Mouse (Mus musculus) heart, embryonic 14.5 days (tissue): Measurements from ENCODE around the gene Mrpl40. TPM values are rescaled to one million over a fixed set of nuclear protein-coding genes. Genes with fewer than 3 reads are reported as not detected.
"Not testable (repeated sequence)": the region's sequence is repeated elsewhere in the genome, so short reads cannot be mapped to it uniquely, and the experiment has no call there.

Experiments
- ATAC-seq: fragments of 200-750 bp; cut with Nextera tagmentation; 2 replicates; pipeline ENCODE4 v1.8.0; 2017; ENCODE audit warnings: low read depth, moderate TSS enrichment; ENCODE audit not compliant: insufficient number of reproducible peaks, insufficient read depth, low FRiP score
- H3K27ac ChIP-seq, 2 experiments: fragments of 200-500 bp in 1 of 2; fragments of 300-500 bp in 1 of 2; sonication (generic) in 1 of 2; replicated peaks in 1 of 2; 2 replicates each; pipeline ENCODE4 v1.5.1; 2012 to 2014; ENCODE audit warnings: low read depth in 2 of 2, low read length in 2 of 2, control low read depth in 1 of 2, mild to moderate bottlenecking in 1 of 2, mixed read lengths in 1 of 2; ENCODE audit not compliant: control insufficient read depth in 1 of 2, insufficient read depth in 1 of 2
- H3K27me3 ChIP-seq: fragments of 300-500 bp; sonication (generic); 2 replicates; pipeline ENCODE4 v1.6.1; 2014; ENCODE audit warnings: mild to moderate bottlenecking, low read length, control low read depth; ENCODE audit not compliant: control insufficient read depth, insufficient read depth
- H3K36me3 ChIP-seq: fragments of 300-500 bp; sonication (generic); 2 replicates; pipeline ENCODE4 v1.6.1; 2014; ENCODE audit warnings: mild to moderate bottlenecking, control low read depth, low read length, mixed read lengths; ENCODE audit not compliant: control insufficient read depth, insufficient read depth
- H3K4me1 ChIP-seq, 2 experiments: fragments of 200-500 bp in 1 of 2; fragments of 300-500 bp in 1 of 2; sonication (generic) in 1 of 2; 2 replicates each; pipeline ENCODE4 v1.6.1; 2012 to 2014; ENCODE audit warnings: low read length in 2 of 2, control low read depth in 1 of 2, mixed read lengths in 1 of 2; ENCODE audit not compliant: control insufficient read depth in 2 of 2, insufficient read depth in 2 of 2
- H3K4me2 ChIP-seq: fragments of 300-500 bp; sonication (generic); 2 replicates; pipeline ENCODE4 v1.6.1; 2014; ENCODE audit warnings: mild to moderate bottlenecking, low read length
- H3K4me3 ChIP-seq, 2 experiments: fragments of 200-500 bp in 1 of 2; fragments of 300-500 bp in 1 of 2; sonication (generic) in 1 of 2; 2 replicates each; pipeline ENCODE4 v1.5.1; 2012 to 2014; ENCODE audit warnings: low read length in 2 of 2, mild to moderate bottlenecking in 2 of 2, control low read depth in 1 of 2, low read depth in 1 of 2, moderate library complexity in 1 of 2; ENCODE audit not compliant: control insufficient read depth in 1 of 2, insufficient read depth in 1 of 2
- H3K9ac ChIP-seq: fragments of 300-500 bp; sonication (generic); 2 replicates; pipeline ENCODE4 v1.6.1; 2014; ENCODE audit warnings: mild to moderate bottlenecking, low read length
- H3K9me3 ChIP-seq: fragments of 300-500 bp; sonication (generic); 2 replicates; pipeline ENCODE4 v1.6.1; 2016; ENCODE audit warnings: low read length, control low read depth; ENCODE audit not compliant: control insufficient read depth
- WGBS: fragments of 180-500 bp; shearing (Covaris S2); extraction: QIAGEN DNeasy Blood & Tissue Kit; methylation state at CpG from one replicate; pipeline ENCODE4 v1.1.7; 2014; 5-methylcytosine and 5-hydroxymethylcytosine counted together
- polyA plus RNA-seq: library from polyadenylated mRNA; unstranded; fragments of >200 nt; fragmentation: Nextera tagmentation; extraction: Ambion mirVana; gene quantifications from 2 replicates; pipeline ENCODE4 v1.2.1, GENCODE M21; 2014

The Mrpl40 gene
- polyA plus RNA-seq, 1 experiment from 2014 or later: 90.5 TPM

DNA sequence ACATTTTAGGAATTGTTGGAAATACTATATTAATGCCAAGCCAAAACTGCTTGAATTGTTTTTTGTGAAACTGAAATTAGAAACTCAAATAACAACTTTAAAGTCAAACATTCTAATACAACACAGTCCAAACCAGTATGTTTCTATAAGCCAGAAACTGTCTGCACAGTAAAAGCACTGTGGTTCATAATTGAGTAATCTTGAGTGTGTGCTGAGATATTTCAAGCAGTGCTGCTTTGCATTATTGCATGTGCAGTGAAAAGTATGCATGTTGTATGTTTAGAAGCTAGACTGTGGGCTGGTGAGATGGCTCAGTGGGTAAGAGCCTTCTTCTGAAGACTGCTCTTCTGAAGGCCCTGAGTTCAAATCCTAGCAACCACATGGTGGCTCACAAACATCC, 7.4 kb upstream of the Mrpl40 start:
- no peak overlapping the region for H3K4me3 ChIP-seq
- H3K36me3 ChIP-seq: peaks cover 9% of the 10 kb centered on the region; the same call in 1 of the 2 replicates
- no peak overlapping the region for H3K27ac ChIP-seq
- no peak for ATAC-seq
- no peak overlapping the region for H3K4me2 ChIP-seq
- H3K9me3 ChIP-seq: no peaks in the 10 kb centered on the region
- H3K27me3 ChIP-seq: no peaks in the 10 kb centered on the region
- no peak overlapping the region for H3K9ac ChIP-seq
- peaks cover 0 to 8% of the 10 kb centered on the region in 2 experiments; a peak in 1 of 4 replicates for H3K4me1 ChIP-seq

DNA sequence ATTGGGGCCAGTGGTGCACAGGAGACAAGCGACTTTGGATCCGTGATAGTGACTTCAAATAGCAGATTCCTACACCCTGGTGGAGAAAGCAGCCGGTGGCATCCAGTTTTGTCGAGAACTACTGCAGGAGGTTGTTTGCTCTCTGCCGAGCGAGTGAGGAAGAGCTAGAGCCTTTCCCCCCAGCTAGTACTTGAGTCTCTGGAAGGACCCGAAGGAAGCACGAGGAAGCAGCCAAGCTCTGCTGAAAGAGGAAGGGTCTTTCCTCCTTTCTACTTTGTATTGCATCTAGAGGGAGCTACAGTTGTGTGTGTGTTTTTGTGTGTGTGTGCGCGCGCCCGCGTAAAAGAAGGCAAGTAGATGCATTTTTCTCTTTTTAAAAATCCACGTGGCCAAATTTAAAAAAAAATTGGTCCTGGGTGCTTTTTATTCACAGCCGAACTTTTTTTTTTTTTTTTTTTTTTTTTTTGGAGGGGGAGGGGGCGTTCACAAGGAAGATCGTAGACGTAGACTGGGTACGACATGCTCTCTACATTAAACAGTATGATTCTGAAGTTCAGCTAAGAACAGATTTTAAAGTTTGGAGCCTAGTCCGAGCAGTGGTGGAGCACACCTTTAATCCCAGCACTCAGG, 1.5 kb upstream of the Mrpl40 start:
- Histone ChIP-seq H3K36me3 (peaks cover 26% of the 10 kb centered on the region), H3K27ac (peak overlapping the region; percentile 90 to 94), H3K9me3 (no peaks in the 10 kb centered on the region), H3K9ac (peak overlapping the region; percentile 92), H3K4me1 (peaks cover 0 to 5% of the 10 kb centered on the region in 2 experiments; a peak in 2 of 4 replicates), H3K27me3 (no peaks in the 10 kb centered on the region), H3K4me3 (peak overlapping the region; percentile 88 to 94), H3K4me2 (peak overlapping the region; percentile 82)
- 28% methylated on average over 20 of the region's 20 CpGs for WGBS
- ATAC-seq: no peak

DNA sequence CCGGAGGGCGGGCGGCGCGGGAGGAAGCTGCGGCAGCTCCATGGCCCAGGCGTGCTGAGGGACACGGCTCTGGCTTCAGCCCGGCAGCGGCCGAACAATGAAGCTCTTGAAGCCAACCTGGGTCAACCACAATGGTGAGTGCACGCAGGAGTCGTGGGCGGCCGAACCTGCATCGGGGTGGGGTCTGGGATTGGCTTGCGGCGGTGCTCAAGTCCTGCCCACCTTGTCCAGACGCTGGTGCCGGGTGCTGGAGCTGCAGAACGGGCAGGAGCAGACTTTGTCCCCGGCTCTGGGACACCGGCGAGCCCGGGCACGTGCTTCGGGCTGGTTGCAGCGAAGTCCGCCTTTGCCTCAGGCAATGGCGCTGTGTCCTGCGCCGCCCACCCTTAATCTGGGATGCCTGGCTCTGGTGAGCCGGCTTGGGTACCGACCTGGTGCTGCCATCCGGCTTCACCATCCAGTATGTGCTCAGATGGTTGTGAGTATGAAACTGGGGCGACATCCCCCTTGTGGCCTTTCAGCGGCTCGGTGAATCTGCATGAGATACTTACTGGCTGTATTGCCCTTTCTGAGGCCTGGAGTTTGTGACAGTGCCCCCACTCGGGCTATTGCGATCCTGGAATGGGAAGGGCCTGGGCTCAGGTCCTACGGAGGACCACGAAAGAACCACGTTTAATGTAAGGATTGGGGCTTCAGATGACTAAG, 876 bp upstream of the Mrpl40 start:
- peaks cover 0 to 5% of the 10 kb centered on the region in 2 experiments; a peak in 2 of 4 replicates for H3K4me1 ChIP-seq
- H3K9ac ChIP-seq: peak overlapping the region; percentile 92
- no peaks in the 10 kb centered on the region for H3K27me3 ChIP-seq
- no peaks in the 10 kb centered on the region for H3K9me3 ChIP-seq
- H3K27ac ChIP-seq: peak overlapping the region; percentile 90 to 94
- H3K36me3 ChIP-seq: peaks cover 32% of the 10 kb centered on the region
- under 1% methylated on average over 43 of the region's 43 CpGs for WGBS
- H3K4me3 ChIP-seq: peak overlapping the region; percentile 88 to 94
- peak; percentile 11 for ATAC-seq
- peak overlapping the region; percentile 82 for H3K4me2 ChIP-seq

DNA sequence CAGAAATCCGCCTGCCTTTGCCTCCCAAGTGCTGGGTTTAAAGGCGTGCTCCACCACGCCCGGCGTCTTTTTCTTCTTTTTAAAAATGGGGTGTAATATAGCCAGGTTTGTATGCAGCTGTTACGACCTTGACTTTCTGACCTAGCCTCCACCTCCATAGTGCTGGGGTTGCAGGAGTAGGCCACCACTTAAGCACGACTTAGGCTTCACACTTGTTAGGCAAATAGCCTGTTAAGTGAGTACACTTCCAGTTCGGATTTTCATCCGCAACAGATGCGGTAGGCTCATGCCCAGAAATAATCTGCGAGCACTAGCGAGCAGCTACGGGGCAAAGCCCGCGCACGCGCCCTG, 596 bp downstream of the Mrpl40 start:
- no peak; the same call in 1 of the 2 replicates for ATAC-seq

DNA sequence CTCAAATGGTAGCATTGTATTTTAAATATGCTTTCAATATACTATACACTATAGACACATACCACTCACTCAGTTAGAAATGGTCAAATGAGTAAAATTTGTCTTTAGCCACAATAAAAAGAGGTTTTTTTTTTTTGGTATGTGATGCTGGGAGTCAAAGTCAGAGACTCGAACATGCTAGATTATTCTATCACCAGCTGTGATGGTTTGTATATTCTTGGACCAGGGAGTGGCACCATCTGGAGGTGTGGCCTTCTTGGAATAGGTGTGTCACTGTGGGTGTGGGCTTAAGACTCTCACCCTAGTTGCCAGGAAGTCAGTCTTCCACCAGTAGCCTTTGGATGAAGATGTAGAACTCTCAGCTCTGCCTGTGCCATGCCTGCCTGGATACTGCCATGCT, 6.2 kb downstream of the Mrpl40 start:
- H3K9me3 ChIP-seq, H3K4me1 ChIP-seq, H3K4me2 ChIP-seq, H3K9ac ChIP-seq, ATAC-seq, H3K4me3 ChIP-seq, H3K27ac ChIP-seq, H3K27me3 ChIP-seq: not testable (repeated sequence)
- WGBS: 76% methylated on average over 1 of the region's 1 CpGs
- peaks cover 45% of the 10 kb centered on the region for H3K36me3 ChIP-seq

More for the DNA sequence above, 596 bp downstream of the Mrpl40 start:
- 1% methylated on average over 17 of the region's 17 CpGs for WGBS
- Histone ChIP-seq H3K4me1 (peaks cover 0 to 5% of the 10 kb centered on the region in 2 experiments; a peak in 2 of 4 replicates), H3K27me3 (no peaks in the 10 kb centered on the region), H3K9me3 (no peaks in the 10 kb centered on the region), H3K27ac (peak overlapping the region; percentile 90 to 92), H3K36me3 (peaks cover 42% of the 10 kb centered on the region), H3K4me3 (peak overlapping the region; percentile 88 to 94), H3K4me2 (peak overlapping the region; percentile 82), H3K9ac (peak overlapping the region; percentile 92)

DNA sequence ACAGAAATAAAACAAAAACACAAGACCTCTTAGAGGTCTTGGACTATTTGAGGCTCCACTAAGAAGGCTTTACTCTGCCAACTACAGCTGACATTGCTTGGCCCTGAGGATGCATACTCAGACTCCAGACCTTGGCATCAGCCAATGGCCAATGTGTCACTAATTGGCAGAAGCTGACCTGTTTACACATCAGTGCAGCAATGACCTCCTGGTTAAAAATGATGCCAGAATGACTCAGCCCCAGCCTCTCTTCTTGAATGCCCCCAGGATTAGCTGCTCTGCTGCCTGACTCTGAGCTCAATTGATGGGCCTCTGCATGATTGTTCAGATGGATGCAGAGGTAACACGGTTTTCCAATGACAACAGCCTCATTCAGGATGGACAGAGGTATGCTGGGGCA, 16.5 kb downstream of the Mrpl40 start:
- H3K4me2 ChIP-seq: no peak overlapping the region
- H3K36me3 ChIP-seq: no peaks in the 10 kb centered on the region
- H3K27me3 ChIP-seq: no peaks in the 10 kb centered on the region
- no peaks in the 10 kb centered on the region for H3K4me1 ChIP-seq
- H3K27ac ChIP-seq: no peak overlapping the region
- H3K9ac ChIP-seq: no peak overlapping the region
- ATAC-seq: no peak
- H3K4me3 ChIP-seq: no peak overlapping the region
- 57% methylated on average over 1 of the region's 1 CpGs for WGBS
- no peaks in the 10 kb centered on the region for H3K9me3 ChIP-seq

DNA sequence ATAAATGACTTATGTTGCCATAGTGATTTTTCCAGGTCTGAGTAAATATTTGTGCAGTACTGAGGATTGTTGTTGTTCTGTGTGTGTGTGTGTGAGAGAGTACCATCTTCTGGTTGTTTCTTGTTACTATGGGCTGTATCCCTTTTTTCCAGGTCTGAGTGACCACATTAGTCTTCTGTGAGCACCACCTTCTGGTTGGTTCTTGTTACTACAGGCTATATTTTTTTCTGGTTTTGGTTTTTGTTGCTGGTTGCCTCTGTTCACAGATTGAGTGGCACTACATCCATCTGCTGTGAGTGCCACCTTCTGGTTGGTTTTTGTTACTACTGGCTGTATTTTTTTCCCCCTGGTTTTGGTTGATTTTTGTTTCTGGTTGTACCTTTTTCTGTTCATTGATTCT, 18.1 kb downstream of the Mrpl40 start:
- Histone ChIP-seq H3K9ac (no peak overlapping the region), H3K36me3 (no peaks in the 10 kb centered on the region), H3K27ac (no peak overlapping the region), H3K27me3 (no peaks in the 10 kb centered on the region), H3K4me2 (no peak overlapping the region), H3K9me3 (no peaks in the 10 kb centered on the region), H3K4me1 (no peaks in the 10 kb centered on the region), H3K4me3 (no peak overlapping the region)
- ATAC-seq: no peak
